Mouse (Mus musculus): ENCODE data around the gene Eif4h. TPM values are rescaled to one million over a fixed set of nuclear protein-coding genes. Genes with fewer than 3 reads are reported as not detected.

Gene Eif4h
- 100 to 1,000 TPM; 317 to 353 TPM for total RNA-seq (2021)

- intact Hi-C loops (cut with DNase I): loop anchor here (2.0 kb wide), 1 partner anchor 50 kb away; the partner anchor contains the start of gene Limk1
- DNase-seq (ENCODE audit: low spot score in 2 of 2): peak; percentile 96 to 98
Observed at GRCm38 (mm10) chr5:134639269-134639682, at the start of gene Eif4h. Gene Eif4h, minus strand, starts transcription at chr5:134639490.

GRCm38 (mm10) chr5:134688718-134689284, 49.5 kb upstream of the Eif4h start:
- DNase-seq (ENCODE audit: low spot score in 2 of 2): peak; percentile 99
- intact Hi-C loops (cut with DNase I): loop anchor here (1.0 to 2.0 kb wide), 3 partner anchors 12 to 320 kb away; partner anchors contain the start of genes Abhd11 and Eif4h

GRCm38 (mm10) chr5:134688086-134688717, 48.9 kb upstream of the Eif4h start, which contains the start of gene Limk1:
Gene Limk1, minus strand, starts transcription at chr5:134688598.
- DNase-seq (ENCODE audit: low spot score in 2 of 2): no peak
- intact Hi-C loops (cut with DNase I): loop anchor here (1.0 to 2.0 kb wide), 3 partner anchors 12 to 321 kb away; partner anchors contain the start of genes Abhd11 and Eif4h

- DNase-seq (ENCODE audit: low spot score in 2 of 2): no peak
- intact Hi-C loops (cut with DNase I): no loop called here
Observed at GRCm38 (mm10) chr5:134687187-134687586, 47.9 kb upstream of the Eif4h start.

- intact Hi-C loops (cut with DNase I): no loop called here
- no peak for DNase-seq (ENCODE audit: low spot score in 2 of 2)
Observed at GRCm38 (mm10) chr5:134686541-134686940, 47.3 kb upstream of the Eif4h start.

GRCm38 (mm10) chr5:134684398-134684797, 45.1 kb upstream of the Eif4h start:
- intact Hi-C loops (cut with DNase I): no loop called here

GRCm38 (mm10) chr5:134683813-134684212, 44.5 kb upstream of the Eif4h start:
- DNase-seq (ENCODE audit: low spot score in 2 of 2): no peak
- intact Hi-C loops (cut with DNase I): no loop called here

More at GRCm38 (mm10) chr5:134684398-134684797, 45.1 kb upstream of the Eif4h start:
- DNase-seq (ENCODE audit: low spot score in 2 of 2): no peak

- no peak for DNase-seq (ENCODE audit: low spot score in 2 of 2)
- intact Hi-C loops (cut with DNase I): no loop called here
Observed at GRCm38 (mm10) chr5:134680238-134680637, 40.9 kb upstream of the Eif4h start.

- DNase-seq (ENCODE audit: low spot score in 2 of 2): no peak
- intact Hi-C loops (cut with DNase I): no loop called here
Observed at GRCm38 (mm10) chr5:134678827-134679546, 39.7 kb upstream of the Eif4h start.

- DNase-seq (ENCODE audit: low spot score in 2 of 2): no peak
- intact Hi-C loops (cut with DNase I): no loop called here
Observed at GRCm38 (mm10) chr5:134678031-134678430, 38.7 kb upstream of the Eif4h start.

- intact Hi-C loops (cut with DNase I): no loop called here
- no peak for DNase-seq (ENCODE audit: low spot score in 2 of 2)
Observed at GRCm38 (mm10) chr5:134677491-134677890, 38.2 kb upstream of the Eif4h start.

- intact Hi-C loops (cut with DNase I): loop anchor here (1.0 kb wide), 1 partner anchor 12 kb away; the partner anchor contains the start of gene Limk1
- DNase-seq (ENCODE audit: low spot score in 2 of 2): peak; percentile 37 to 46
Observed at GRCm38 (mm10) chr5:134675956-134676759, 36.9 kb upstream of the Eif4h start.

- no peak for DNase-seq (ENCODE audit: low spot score in 2 of 2)
- intact Hi-C loops (cut with DNase I): no loop called here
Observed at GRCm38 (mm10) chr5:134674977-134675376, 35.7 kb upstream of the Eif4h start.

- intact Hi-C loops (cut with DNase I): no loop called here
- DNase-seq (ENCODE audit: low spot score in 2 of 2): no peak
Observed at GRCm38 (mm10) chr5:134672611-134673010, 33.3 kb upstream of the Eif4h start.

GRCm38 (mm10) chr5:134672198-134672516, 32.9 kb upstream of the Eif4h start:
- DNase-seq (ENCODE audit: low spot score in 2 of 2): no peak
- intact Hi-C loops (cut with DNase I): no loop called here

GRCm38 (mm10) chr5:134671335-134672197, 32.3 kb upstream of the Eif4h start:
- DNase-seq (ENCODE audit: low spot score in 2 of 2): no peak
- intact Hi-C loops (cut with DNase I): no loop called here

- no peak for DNase-seq (ENCODE audit: low spot score in 2 of 2)
- intact Hi-C loops (cut with DNase I): loop anchor here (5.0 kb wide), 1 partner anchor 38 kb away; no protein-coding TSS in a partner anchor
Observed at GRCm38 (mm10) chr5:134669001-134669708, 29.9 kb upstream of the Eif4h start.

- intact Hi-C loops (cut with DNase I): loop anchor here (5.0 kb wide), 1 partner anchor 39 kb away; no protein-coding TSS in a partner anchor
- no peak for DNase-seq (ENCODE audit: low spot score in 2 of 2)
Observed at GRCm38 (mm10) chr5:134668495-134668894, 29.2 kb upstream of the Eif4h start.
